Mouse (Mus musculus) lung, postnatal 0 days (tissue): ENCODE results near the gene Wfikkn2.

ENCODE experiments used
- CTCF ChIP-seq: IDR thresholded peaks from 2 replicates; pipeline ENCODE4 v1.5.1; 2016; ENCODE audit warnings: antibody characterized with exemption, mild to moderate bottlenecking
- EP300 ChIP-seq: IDR thresholded peaks from 2 replicates; pipeline ENCODE4 v1.6.1; 2016; ENCODE audit warnings: antibody characterized with exemption, mild to moderate bottlenecking, control low read depth

DNA sequence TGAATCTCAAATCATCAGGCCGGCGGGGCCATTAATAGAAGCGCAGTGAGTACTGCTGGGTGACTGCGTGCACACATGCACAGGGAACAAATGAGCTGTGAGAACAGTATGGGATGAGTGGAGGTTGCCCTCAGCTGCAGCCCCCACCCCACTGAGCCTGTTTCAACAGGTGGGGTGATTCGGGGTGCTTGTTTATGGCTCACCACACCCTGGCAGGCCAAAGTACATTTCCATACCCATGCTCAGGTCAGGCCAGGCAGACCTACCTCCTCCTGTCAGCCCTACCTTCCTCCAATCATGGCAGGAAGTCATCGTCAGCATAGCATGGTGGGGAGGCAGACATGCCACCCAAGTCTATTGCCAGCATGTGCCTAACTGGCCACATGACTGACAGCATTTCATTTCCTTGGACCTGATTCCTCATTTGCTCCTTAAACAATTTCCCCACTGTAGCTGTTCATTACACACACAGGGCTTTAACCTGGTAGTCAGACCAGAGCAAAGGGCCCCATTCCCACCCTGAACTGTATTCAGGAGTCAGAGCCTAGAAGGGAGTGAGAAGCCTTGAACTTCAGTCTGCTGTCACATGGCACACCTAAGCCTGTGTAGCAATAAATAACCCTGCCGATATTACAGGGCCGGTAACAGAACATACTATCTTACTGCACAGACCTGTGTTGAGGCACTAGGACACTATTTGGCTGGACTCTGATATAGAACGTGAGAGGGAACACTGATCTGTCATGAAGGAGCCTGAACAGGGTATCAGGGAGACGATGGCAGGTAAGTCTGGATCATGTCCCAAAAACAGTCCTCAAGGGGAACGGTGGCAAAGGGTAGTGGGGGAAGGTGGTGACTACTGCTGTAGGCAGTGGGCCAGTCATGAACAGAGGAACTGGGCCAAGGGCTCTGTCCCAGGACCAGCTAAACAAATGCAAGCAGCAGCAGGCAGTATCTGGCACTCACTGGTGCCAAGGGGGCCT, 35.7 kb upstream of the Wfikkn2 start, which contains the start of gene Gm21885:
- TF ChIP-seq EP300 (no peak), CTCF (no peak)
